Mouse (Mus musculus): ENCODE data around the gene Castor2. TPM values are rescaled to one million over a fixed set of nuclear protein-coding genes. Genes with fewer than 3 reads are reported as not detected.

The Castor2 gene
- total and polyA plus RNA-seq, 3 experiments, result 0.46 to 1.4 TPM; not detected in 1

DNA sequence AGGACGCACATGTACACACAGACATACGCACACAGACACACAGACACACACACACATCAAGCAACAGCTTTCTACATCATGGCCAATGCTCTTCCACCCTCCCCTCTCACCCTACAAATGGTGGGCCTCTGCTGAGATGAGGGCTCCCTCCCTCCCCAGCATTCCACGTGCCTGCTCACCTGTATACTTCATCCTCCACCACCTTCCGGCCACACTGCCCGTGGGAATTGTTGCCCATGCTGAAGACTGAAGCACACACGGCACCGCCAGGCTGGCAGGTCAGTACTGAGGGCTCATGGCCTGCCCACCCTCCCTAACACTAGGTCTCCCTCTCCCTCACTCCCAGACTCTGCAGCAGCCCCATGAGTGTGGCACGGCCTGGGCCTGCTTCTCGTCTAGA is 68.5 kb downstream of the Castor2 start:
- H3K27ac ChIP-seq (ENCODE audit: control insufficient read depth, low read depth, low read length), result no peak overlapping the region
- DNase-seq (ENCODE audit: low read depth, low spot score), result no peak
- H3K4me1 ChIP-seq (ENCODE audit: control insufficient read depth in 1 of 2, insufficient read depth in 2 of 2, low read length in 2 of 2), result no peaks in the 10 kb centered on the region
- H3K4me3 ChIP-seq (ENCODE audit: control insufficient read depth in 1 of 2, insufficient read depth in 1 of 2, low read depth in 2 of 2, low read length in 2 of 2), result no peak overlapping the region
- H3K36me3 ChIP-seq (ENCODE audit: control insufficient read depth in 1 of 2, insufficient read depth in 2 of 2, low read length in 2 of 2), result peaks cover 0 to 13% of the 10 kb centered on the region in 2 experiments; a peak in 2 of 4 replicates
- H3K27me3 ChIP-seq (ENCODE audit: control insufficient read depth in 1 of 2, insufficient read depth in 2 of 2, low read length in 2 of 2), result no peaks in the 10 kb centered on the region
- no peaks in the 10 kb centered on the region for H3K9me3 ChIP-seq (replicated peaks; ENCODE audit: insufficient read depth, low read length)
- 0 out of 2 replicates have a peak, but pooled peaks have one; percentile 22 for TF ChIP-seq POLR2AphosphoS5 (IDR thresholded peaks at IDR 0.05; ENCODE audit: borderline replicate concordance, low read depth, low read length)
- TF ChIP-seq TCF12 (IDR thresholded peaks at IDR 0.05; ENCODE audit: low read depth, low read length), result no peak
- no peak overlapping the region for H3K9ac ChIP-seq (ENCODE audit: control insufficient read depth, low read depth, low read length, poor library complexity, severe bottlenecking)
- H3K79me2 ChIP-seq (ENCODE audit: control insufficient read depth, insufficient read depth, low read length, poor library complexity), result no peaks in the 10 kb centered on the region; the same call in 1 of the 2 replicates

DNA sequence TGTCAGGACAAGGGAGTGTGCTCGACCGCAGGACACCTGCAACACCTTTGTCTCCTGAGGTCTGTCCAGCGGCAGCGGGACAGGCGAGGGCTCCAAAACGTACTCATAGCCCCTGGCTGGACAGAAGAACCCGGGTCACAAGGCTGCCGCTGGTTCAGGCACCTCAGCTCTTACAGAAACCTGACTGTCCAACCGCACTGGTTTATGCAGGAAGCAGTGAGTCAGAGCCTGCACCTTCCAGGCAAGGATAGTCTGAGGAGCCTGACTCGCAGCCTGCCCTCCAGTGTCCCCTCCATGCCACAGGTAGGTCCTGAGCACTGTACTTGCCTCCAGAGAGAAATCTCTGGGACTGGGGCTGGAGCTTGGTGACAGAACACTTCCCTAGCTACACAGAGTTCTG is 69.7 kb downstream of the Castor2 start:
- H3K9me3 ChIP-seq (replicated peaks; ENCODE audit: insufficient read depth, low read length), result no peaks in the 10 kb centered on the region
- H3K4me3 ChIP-seq (ENCODE audit: control insufficient read depth in 1 of 2, insufficient read depth in 1 of 2, low read depth in 2 of 2, low read length in 2 of 2), result no peak overlapping the region
- no peak overlapping the region for H3K9ac ChIP-seq (ENCODE audit: control insufficient read depth, low read depth, low read length, poor library complexity, severe bottlenecking)
- H3K36me3 ChIP-seq (ENCODE audit: control insufficient read depth in 1 of 2, insufficient read depth in 2 of 2, low read length in 2 of 2), result peaks cover under 1 to 9% of the 10 kb centered on the region in 2 experiments
- peaks cover 0 to 4% of the 10 kb centered on the region in 2 experiments; a peak in 1 of 4 replicates for H3K4me1 ChIP-seq (ENCODE audit: control insufficient read depth in 1 of 2, insufficient read depth in 2 of 2, low read length in 2 of 2)
- H3K79me2 ChIP-seq (ENCODE audit: control insufficient read depth, insufficient read depth, low read length, poor library complexity), result peaks cover 5% of the 10 kb centered on the region
- no peaks in the 10 kb centered on the region for H3K27me3 ChIP-seq (ENCODE audit: control insufficient read depth in 1 of 2, insufficient read depth in 2 of 2, low read length in 2 of 2)
- no peak overlapping the region for H3K27ac ChIP-seq (ENCODE audit: control insufficient read depth, low read depth, low read length)
- DNase-seq (ENCODE audit: low read depth, low spot score), result no peak
- no peak for TF ChIP-seq ELF1 (IDR thresholded peaks at IDR 0.05; ENCODE audit: low read depth, low read length)

DNA sequence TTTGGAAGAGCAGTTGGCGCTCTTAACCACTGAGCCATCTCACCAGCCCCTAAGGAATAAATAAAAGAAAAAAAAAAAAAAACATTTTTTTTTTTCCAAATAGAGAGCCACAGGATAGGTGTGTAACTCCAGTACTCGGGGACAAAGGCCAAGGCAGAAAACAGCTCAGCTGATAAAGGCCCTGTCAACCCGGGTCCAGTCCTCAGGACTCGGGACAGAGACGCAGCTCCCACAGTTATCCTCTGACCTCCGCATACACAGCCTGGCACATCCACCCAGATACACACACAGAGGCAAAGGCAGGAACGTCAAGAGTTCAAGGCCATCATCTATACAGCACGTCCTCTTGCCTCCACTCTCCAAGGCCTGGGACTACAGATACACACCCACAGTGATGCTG is 70.7 kb downstream of the Castor2 start:
- no peak overlapping the region for H3K9ac ChIP-seq (ENCODE audit: control insufficient read depth, low read depth, low read length, poor library complexity, severe bottlenecking)
- H3K4me3 ChIP-seq (ENCODE audit: control insufficient read depth in 1 of 2, insufficient read depth in 1 of 2, low read depth in 2 of 2, low read length in 2 of 2), result no peak overlapping the region
- H3K79me2 ChIP-seq (ENCODE audit: control insufficient read depth, insufficient read depth, low read length, poor library complexity), result peaks cover 14% of the 10 kb centered on the region
- H3K27ac ChIP-seq (ENCODE audit: control insufficient read depth, low read depth, low read length), result no peak overlapping the region
- H3K9me3 ChIP-seq (replicated peaks; ENCODE audit: insufficient read depth, low read length), result no peaks in the 10 kb centered on the region
- DNase-seq (ENCODE audit: low read depth, low spot score), result no peak
- H3K27me3 ChIP-seq (ENCODE audit: control insufficient read depth in 1 of 2, insufficient read depth in 2 of 2, low read length in 2 of 2), result no peaks in the 10 kb centered on the region
- H3K36me3 ChIP-seq (ENCODE audit: control insufficient read depth in 1 of 2, insufficient read depth in 2 of 2, low read length in 2 of 2), result peaks cover 9 to 10% of the 10 kb centered on the region in 2 experiments
- no peak for TF ChIP-seq USF1 (IDR thresholded peaks at IDR 0.05; ENCODE audit: low read depth, low read length)
- TF ChIP-seq KAT2A (conservative IDR thresholded peaks at IDR 0.05; ENCODE audit: low read depth, low read length), result no peak
- no peak for TF ChIP-seq E2F4 (IDR thresholded peaks at IDR 0.05; ENCODE audit: borderline replicate concordance, low read depth, low read length)
- no peak for TF ChIP-seq JUND (IDR thresholded peaks at IDR 0.05; ENCODE audit: low read depth, low read length)
- no peak for TF ChIP-seq TCF12 (IDR thresholded peaks at IDR 0.05; ENCODE audit: low read depth, low read length)
- TF ChIP-seq TBP (IDR thresholded peaks at IDR 0.05; ENCODE audit: low read depth, low read length), result no peak
- TF ChIP-seq HCFC1 (IDR thresholded peaks at IDR 0.05; ENCODE audit: low read depth, low read length), result no peak
- no peak for TF ChIP-seq GABPA (IDR thresholded peaks at IDR 0.05; ENCODE audit: low read depth, low read length)
- TF ChIP-seq SIN3A (IDR thresholded peaks at IDR 0.05; ENCODE audit: low read length), result no peak
- no peak for TF ChIP-seq ELF1 (IDR thresholded peaks at IDR 0.05; ENCODE audit: low read depth, low read length)
- TF ChIP-seq CHD1 (IDR thresholded peaks at IDR 0.05; ENCODE audit: low read depth, low read length), result no peak
- no peak for TF ChIP-seq GATA1 (IDR thresholded peaks at IDR 0.05; ENCODE audit: low read depth, low read length)
- H3K4me1 ChIP-seq (ENCODE audit: control insufficient read depth in 1 of 2, insufficient read depth in 2 of 2, low read length in 2 of 2), result peaks cover 0 to 6% of the 10 kb centered on the region in 2 experiments; a peak in 2 of 4 replicates
